Mouse (Mus musculus): ENCODE measurements around the gene Cdca3.
A peak's percentile ranks its signal among the peaks of the same experiment; 100 is the strongest.
"Not testable (repeated sequence)": the region's sequence is repeated elsewhere in the genome, so short reads cannot be mapped to it uniquely, and the experiment has no call there.

Cdca3 gene

GRCm38 (mm10) chr6:124809052-124809774 lies 20.1 kb upstream of the Cdca3 start:
- no peak for DNase-seq (ENCODE audit: low spot score)

GRCm38 (mm10) chr6:124809775-124810538 lies 19.4 kb upstream of the Cdca3 start:
- DNase-seq (ENCODE audit: low spot score) = no peak

GRCm38 (mm10) chr6:124810566-124811402 lies 18.6 kb upstream of the Cdca3 start:
- not testable (repeated sequence) for DNase-seq (ENCODE audit: low spot score)

- DNase-seq (ENCODE audit: low spot score) = no peak
Observed at GRCm38 (mm10) chr6:124811403-124811665, 18.0 kb upstream of the Cdca3 start.

- no peak for DNase-seq (ENCODE audit: low spot score)
Observed at GRCm38 (mm10) chr6:124811701-124812560, 17.4 kb upstream of the Cdca3 start.

- DNase-seq (ENCODE audit: low spot score) = no peak
Observed at GRCm38 (mm10) chr6:124812848-124813247, 16.5 kb upstream of the Cdca3 start.

GRCm38 (mm10) chr6:124813496-124813895 lies 15.9 kb upstream of the Cdca3 start:
- DNase-seq (ENCODE audit: low spot score) = no peak

- DNase-seq (ENCODE audit: low spot score) = peak; percentile 83
Observed at GRCm38 (mm10) chr6:124813933-124814332, 15.4 kb upstream of the Cdca3 start, which contains the start of gene Tpi1. Gene Tpi1 (minus strand): TSS chr6:124814296.

GRCm38 (mm10) chr6:124814448-124814847 lies 14.9 kb upstream of the Cdca3 start:
- no peak for DNase-seq (ENCODE audit: low spot score)

GRCm38 (mm10) chr6:124814858-124815774 lies 14.2 kb upstream of the Cdca3 start:
- DNase-seq (ENCODE audit: low spot score) = no peak

GRCm38 (mm10) chr6:124816611-124817010 lies 12.7 kb upstream of the Cdca3 start:
- DNase-seq (ENCODE audit: low spot score) = no peak

GRCm38 (mm10) chr6:124817125-124817524 lies 12.2 kb upstream of the Cdca3 start:
- DNase-seq (ENCODE audit: low spot score) = no peak

- no peak for DNase-seq (ENCODE audit: low spot score)
Observed at GRCm38 (mm10) chr6:124817563-124817962, 11.8 kb upstream of the Cdca3 start.

- no peak for DNase-seq (ENCODE audit: low spot score)
Observed at GRCm38 (mm10) chr6:124817971-124818370, 11.4 kb upstream of the Cdca3 start.

GRCm38 (mm10) chr6:124820891-124821290 lies 8.5 kb upstream of the Cdca3 start:
- no peak for DNase-seq (ENCODE audit: low spot score)

- no peak for DNase-seq (ENCODE audit: low spot score)
Observed at GRCm38 (mm10) chr6:124822049-124822448, 7.3 kb upstream of the Cdca3 start.

GRCm38 (mm10) chr6:124828101-124828592 lies 1.2 kb upstream of the Cdca3 start:
- DNase-seq (ENCODE audit: low spot score) = no peak

GRCm38 (mm10) chr6:124829799-124830700 lies 703 bp downstream of the Cdca3 start:
- DNase-seq (ENCODE audit: low spot score) = peak; percentile 95

- not testable (repeated sequence) for DNase-seq (ENCODE audit: low spot score)
Observed at GRCm38 (mm10) chr6:124831199-124831598, 1.9 kb downstream of the Cdca3 start.

Measured in left cerebral cortex, adult 11 months (tissue).